Mouse (Mus musculus): ENCODE data around the gene Epsti1. TPM values are rescaled to one million over a fixed set of nuclear protein-coding genes. Genes with fewer than 3 reads are reported as not detected.

Epsti1 gene
- polyA plus RNA-seq, 1 experiment, result not detected

GRCm38 (mm10) chr14:78016398-78016797 is 112.4 kb downstream of the Epsti1 start:
- WGBS, result 29% methylated on average over 4 of the region's 4 CpGs
- no peaks in the 10 kb centered on the region for H3K4me1 ChIP-seq (ENCODE audit: control insufficient read depth, insufficient read depth, low read length)
- no peak overlapping the region for H3K27ac ChIP-seq (ENCODE audit: insufficient read depth, low read depth, low read length)
- no peak for TF ChIP-seq CTCF (IDR thresholded peaks at IDR 0.05; ENCODE audit: insufficient read depth, low read depth, low read length)
- TF ChIP-seq POLR2A (IDR thresholded peaks at IDR 0.05; ENCODE audit: insufficient read depth, low read depth, low read length), result no peak
- no peak overlapping the region for H3K4me3 ChIP-seq (ENCODE audit: insufficient read depth, low read depth, low read length)

- 41% methylated on average over 8 of the region's 8 CpGs for WGBS
- Histone ChIP-seq H3K27ac (ENCODE audit: insufficient read depth, low read depth, low read length) (no peak overlapping the region), H3K4me1 (ENCODE audit: control insufficient read depth, insufficient read depth, low read length) (no peaks in the 10 kb centered on the region), H3K4me3 (ENCODE audit: insufficient read depth, low read depth, low read length) (no peak overlapping the region)
- TF ChIP-seq POLR2A (IDR thresholded peaks at IDR 0.05; ENCODE audit: insufficient read depth, low read depth, low read length) (no peak), CTCF (IDR thresholded peaks at IDR 0.05; ENCODE audit: insufficient read depth, low read depth, low read length) (no peak)
These were observed 115.9 kb downstream of the Epsti1 start for GRCm38 (mm10) chr14:78019935-78020334.

GRCm38 (mm10) chr14:78038876-78039275 is 134.8 kb downstream of the Epsti1 start:
- Histone ChIP-seq H3K4me3 (ENCODE audit: insufficient read depth, low read depth, low read length) (no peak overlapping the region), H3K4me1 (ENCODE audit: control insufficient read depth, insufficient read depth, low read length) (no peaks in the 10 kb centered on the region), H3K27ac (ENCODE audit: insufficient read depth, low read depth, low read length) (no peak overlapping the region)
- TF ChIP-seq CTCF (IDR thresholded peaks at IDR 0.05; ENCODE audit: insufficient read depth, low read depth, low read length), result no peak
- TF ChIP-seq POLR2A (IDR thresholded peaks at IDR 0.05; ENCODE audit: insufficient read depth, low read depth, low read length), result no peak
- WGBS, result 68% methylated on average over 8 of the region's 8 CpGs

GRCm38 (mm10) chr14:78040643-78041042 is 136.6 kb downstream of the Epsti1 start:
- Histone ChIP-seq H3K4me3 (ENCODE audit: insufficient read depth, low read depth, low read length) (no peak overlapping the region), H3K4me1 (ENCODE audit: control insufficient read depth, insufficient read depth, low read length) (no peaks in the 10 kb centered on the region), H3K27ac (ENCODE audit: insufficient read depth, low read depth, low read length) (no peak overlapping the region)
- TF ChIP-seq CTCF (IDR thresholded peaks at IDR 0.05; ENCODE audit: insufficient read depth, low read depth, low read length) (no peak), POLR2A (IDR thresholded peaks at IDR 0.05; ENCODE audit: insufficient read depth, low read depth, low read length) (no peak)
- 88% methylated on average over 6 of the region's 6 CpGs for WGBS

- Histone ChIP-seq H3K27ac (ENCODE audit: insufficient read depth, low read depth, low read length) (no peak overlapping the region), H3K4me1 (ENCODE audit: control insufficient read depth, insufficient read depth, low read length) (no peaks in the 10 kb centered on the region), H3K4me3 (ENCODE audit: insufficient read depth, low read depth, low read length) (no peak overlapping the region)
- TF ChIP-seq CTCF (IDR thresholded peaks at IDR 0.05; ENCODE audit: insufficient read depth, low read depth, low read length) (no peak), POLR2A (IDR thresholded peaks at IDR 0.05; ENCODE audit: insufficient read depth, low read depth, low read length) (no peak)
- 71% methylated on average over 11 of the region's 11 CpGs for WGBS
These were observed 138.0 kb downstream of the Epsti1 start for GRCm38 (mm10) chr14:78041886-78042526.

GRCm38 (mm10) chr14:78043079-78043478 is 139.0 kb downstream of the Epsti1 start:
- TF ChIP-seq CTCF (IDR thresholded peaks at IDR 0.05; ENCODE audit: insufficient read depth, low read depth, low read length) (no peak), POLR2A (IDR thresholded peaks at IDR 0.05; ENCODE audit: insufficient read depth, low read depth, low read length) (no peak)
- 46% methylated on average over 2 of the region's 2 CpGs for WGBS
- Histone ChIP-seq H3K4me3 (ENCODE audit: insufficient read depth, low read depth, low read length) (no peak overlapping the region), H3K4me1 (ENCODE audit: control insufficient read depth, insufficient read depth, low read length) (no peaks in the 10 kb centered on the region), H3K27ac (ENCODE audit: insufficient read depth, low read depth, low read length) (no peak overlapping the region)

- no peak overlapping the region for H3K4me3 ChIP-seq (ENCODE audit: insufficient read depth, low read depth, low read length)
- no peak for TF ChIP-seq POLR2A (IDR thresholded peaks at IDR 0.05; ENCODE audit: insufficient read depth, low read depth, low read length)
- no peaks in the 10 kb centered on the region; the same call in 1 of the 2 replicates for H3K4me1 ChIP-seq (ENCODE audit: control insufficient read depth, insufficient read depth, low read length)
- H3K27ac ChIP-seq (ENCODE audit: insufficient read depth, low read depth, low read length), result no peak overlapping the region
- WGBS, result 94% methylated on average over 3 of the region's 3 CpGs
These were observed 144.2 kb downstream of the Epsti1 start for GRCm38 (mm10) chr14:78048258-78048657.

- TF ChIP-seq CTCF (IDR thresholded peaks at IDR 0.05; ENCODE audit: insufficient read depth, low read depth, low read length), result no peak
- TF ChIP-seq POLR2A (IDR thresholded peaks at IDR 0.05; ENCODE audit: insufficient read depth, low read depth, low read length), result no peak
- H3K4me1 ChIP-seq (ENCODE audit: control insufficient read depth, insufficient read depth, low read length), result no peaks in the 10 kb centered on the region; the same call in 1 of the 2 replicates
- H3K27ac ChIP-seq (ENCODE audit: insufficient read depth, low read depth, low read length), result no peak overlapping the region
- 97% methylated on average over 4 of the region's 4 CpGs for WGBS
- no peak overlapping the region for H3K4me3 ChIP-seq (ENCODE audit: insufficient read depth, low read depth, low read length)
These were observed 144.6 kb downstream of the Epsti1 start for GRCm38 (mm10) chr14:78048674-78049073.

Other genes starting within 250 kb of the Epsti1 start
- gene Dnajc15, start 29.1 kb upstream of the Epsti1 start, polyA plus RNA-seq (2012; ENCODE audit: insufficient read depth, insufficient read length, low replicate concordance, missing spikeins), result not detected in 2 replicates
- gene Fam216b, start 184.8 kb downstream of the Epsti1 start, polyA plus RNA-seq (2012; ENCODE audit: insufficient read depth, insufficient read length, low replicate concordance, missing spikeins), result not detected in 2 replicates

Data from olfactory bulb, adult 2 months (tissue).